Comparison of ENCODE assay signal across 8 mouse cellular contexts in genomic region chr13:60178416-60178815, GRCm38 (mm10). TPM values are rescaled to one million over a fixed set of nuclear protein-coding genes. Genes with fewer than 3 reads are reported as not detected.
DNase-seq lines count a peak whose midpoint lies in the region; ATAC-seq lines count a peak whose summit lies in the region.

No protein-coding gene starts in this region.

- peak overlapping the region; percentile 97 for H3K27ac ChIP-seq in heart, embryonic 12.5 days (ENCODE audit: poor library complexity, severe bottlenecking)
- H3K27ac ChIP-seq in kidney, embryonic 16.5 days (ENCODE audit: low read length): peak overlapping the region; percentile 99
- peak overlapping the region; percentile 100 for H3K27ac ChIP-seq in limb, embryonic 15.5 days
- H3K27ac ChIP-seq in midbrain, embryonic 16.5 days (ENCODE audit: low read length): no peak overlapping the region
- H3K27ac ChIP-seq in stomach, embryonic 15.5 days: peak overlapping the region; percentile 98

- H3K36me3 ChIP-seq in heart, embryonic 12.5 days: no peaks in the 10 kb centered on the region
- H3K36me3 ChIP-seq in kidney, embryonic 16.5 days (ENCODE audit: insufficient read depth, low read length): no peaks in the 10 kb centered on the region
- H3K36me3 ChIP-seq in limb, embryonic 15.5 days: no peaks in the 10 kb centered on the region
- no peaks in the 10 kb centered on the region for H3K36me3 ChIP-seq in midbrain, embryonic 16.5 days (ENCODE audit: control insufficient read depth, insufficient read depth, low read length)
- no peaks in the 10 kb centered on the region for H3K36me3 ChIP-seq in stomach, embryonic 15.5 days

- H3K4me3 ChIP-seq in heart, embryonic 12.5 days: peak overlapping the region; percentile 71
- H3K4me3 ChIP-seq in kidney, embryonic 16.5 days (ENCODE audit: low read length): peak overlapping the region; percentile 75
- H3K4me3 ChIP-seq in limb, embryonic 15.5 days: peak overlapping the region; percentile 82
- H3K4me3 ChIP-seq in midbrain, embryonic 16.5 days (ENCODE audit: low read depth, low read length): peak overlapping the region; percentile 23
- H3K4me3 ChIP-seq in stomach, embryonic 15.5 days (replicated peaks): peak overlapping the region; percentile 69

- H3K4me1 ChIP-seq in heart, embryonic 12.5 days (replicated peaks): peaks cover 14% of the 10 kb centered on the region
- peaks cover 12% of the 10 kb centered on the region for H3K4me1 ChIP-seq in kidney, embryonic 16.5 days (ENCODE audit: insufficient read depth, low read length)
- H3K4me1 ChIP-seq in limb, embryonic 15.5 days: peaks cover 12% of the 10 kb centered on the region
- H3K4me1 ChIP-seq in midbrain, embryonic 16.5 days (ENCODE audit: control insufficient read depth, insufficient read depth, low read length): peaks cover 20% of the 10 kb centered on the region
- peaks cover 15% of the 10 kb centered on the region for H3K4me1 ChIP-seq in stomach, embryonic 15.5 days

- peak; percentile 19 to 60 for DNase-seq in spleen, adult 18-20 months
- no peak for DNase-seq in spleen, adult 12 weeks (ENCODE audit: low spot score)
- peak; percentile 89 for DNase-seq in fibroblast of lung, adult 2 months (ENCODE audit: low read depth)

- H3K4me2 ChIP-seq in heart, embryonic 12.5 days: peak overlapping the region; percentile 93
- H3K4me2 ChIP-seq in kidney, embryonic 16.5 days (replicated peaks; ENCODE audit: low read depth, low read length): peak overlapping the region; percentile 72
- H3K4me2 ChIP-seq in limb, embryonic 15.5 days: peak overlapping the region; percentile 47
- peak overlapping the region; percentile 96 for H3K4me2 ChIP-seq in midbrain, embryonic 16.5 days (ENCODE audit: low read length)
- peak overlapping the region; percentile 93 for H3K4me2 ChIP-seq in stomach, embryonic 15.5 days

- ATAC-seq in heart, embryonic 12.5 days (ENCODE audit: insufficient number of reproducible peaks, low FRiP score): 0 out of 2 replicates have a peak, but pooled peaks have one; percentile 16
- no peak for ATAC-seq in kidney, embryonic 16.5 days (ENCODE audit: low FRiP score, low TSS enrichment)
- no peak for ATAC-seq in limb, embryonic 15.5 days (ENCODE audit: insufficient number of reproducible peaks, low FRiP score, low TSS enrichment, low read depth)
- 0 out of 2 replicates have a peak, but pooled peaks have one; percentile 5 for ATAC-seq in midbrain, embryonic 16.5 days
- ATAC-seq in stomach, embryonic 15.5 days (ENCODE audit: insufficient read depth, low FRiP score, low read depth): no peak; the same call in 1 of the 2 replicates

- H3K9me3 ChIP-seq in heart, embryonic 12.5 days (replicated peaks): 0 out of 2 replicates have a peak, but pooled peaks cover 2% of the 10 kb centered on the region
- H3K9me3 ChIP-seq in kidney, embryonic 16.5 days (ENCODE audit: low read length): 0 out of 2 replicates have a peak, but pooled peaks cover 2% of the 10 kb centered on the region
- no peaks in the 10 kb centered on the region for H3K9me3 ChIP-seq in limb, embryonic 15.5 days
- H3K9me3 ChIP-seq in midbrain, embryonic 16.5 days (replicated peaks; ENCODE audit: control insufficient read depth, low read length, poor library complexity, severe bottlenecking): no peaks in the 10 kb centered on the region
- H3K9me3 ChIP-seq in stomach, embryonic 15.5 days: no peaks in the 10 kb centered on the region

- no peaks in the 10 kb centered on the region for H3K27me3 ChIP-seq in heart, embryonic 12.5 days (replicated peaks)
- H3K27me3 ChIP-seq in kidney, embryonic 16.5 days (ENCODE audit: insufficient read depth, low read length): no peaks in the 10 kb centered on the region
- H3K27me3 ChIP-seq in limb, embryonic 15.5 days: no peaks in the 10 kb centered on the region
- no peaks in the 10 kb centered on the region for H3K27me3 ChIP-seq in midbrain, embryonic 16.5 days (ENCODE audit: control insufficient read depth, insufficient read depth, low read depth, low read length)
- 0 out of 2 replicates have a peak, but pooled peaks cover 3% of the 10 kb centered on the region for H3K27me3 ChIP-seq in stomach, embryonic 15.5 days (replicated peaks)

- peak overlapping the region; percentile 67 for H3K9ac ChIP-seq in heart, embryonic 12.5 days
- peak overlapping the region; percentile 66 for H3K9ac ChIP-seq in kidney, embryonic 16.5 days (replicated peaks; ENCODE audit: low read length)
- H3K9ac ChIP-seq in limb, embryonic 15.5 days: peak overlapping the region; percentile 5; the same call in 1 of the 2 replicates
- no peak overlapping the region for H3K9ac ChIP-seq in midbrain, embryonic 16.5 days (ENCODE audit: low read depth, low read length)
- H3K9ac ChIP-seq in stomach, embryonic 15.5 days: no peak overlapping the region

- under 1% methylated on average over 15 of the region's 15 CpGs for WGBS in heart, embryonic 12.5 days
- under 1% methylated on average over 15 of the region's 15 CpGs for WGBS in kidney, embryonic 16.5 days
- under 1% methylated on average over 15 of the region's 15 CpGs for WGBS in limb, embryonic 15.5 days
- under 1% methylated on average over 15 of the region's 15 CpGs for WGBS in midbrain, embryonic 16.5 days
- WGBS in stomach, embryonic 15.5 days: under 1% methylated on average over 15 of the region's 15 CpGs

RNA-seq across cellular contexts. Expression of gene Gas1, which starts 1.3 kb away (rescaled TPM):
- polyA plus RNA-seq in heart, embryonic 12.5 days (2016; fragmentation: Nextera tagmentation; extraction: Ambion mirVana): 55.2 and 56.6 TPM in 2 replicates
- 55.0 and 58.4 TPM in 2 replicates for polyA plus RNA-seq in kidney, embryonic 16.5 days (2015; fragmentation: Nextera tagmentation; extraction: Ambion mirVana)
- polyA plus RNA-seq in limb, embryonic 15.5 days (2015; fragmentation: Nextera tagmentation; extraction: Ambion mirVana): 233 and 299 TPM in 2 replicates
- 9.2 and 10.1 TPM in 2 replicates for polyA plus RNA-seq in midbrain, embryonic 16.5 days (2015; fragmentation: Nextera tagmentation; extraction: Ambion mirVana)
- 98.6 and 104 TPM in 2 replicates for polyA plus RNA-seq in stomach, embryonic 15.5 days (2015; fragmentation: Nextera tagmentation; extraction: Ambion mirVana)

Comparison
In these comparisons a context has a peak if more than half of its experiments do, and no peak if none do; other contexts are left out.
1. ATAC-seq: peak in heart, embryonic 12.5 days (single experiment) and midbrain, embryonic 16.5 days (single experiment); none in kidney, embryonic 16.5 days (single experiment), limb, embryonic 15.5 days (single experiment) and stomach, embryonic 15.5 days (single experiment).
2. H3K4me3 ChIP-seq: peak in every context shown above with its lines; median percentile 82 in limb, embryonic 15.5 days; 75 in kidney, embryonic 16.5 days; 71 in heart, embryonic 12.5 days; 69 in stomach, embryonic 15.5 days; 23 in midbrain, embryonic 16.5 days.
3. H3K9ac ChIP-seq: peak in heart, embryonic 12.5 days (single experiment), kidney, embryonic 16.5 days (single experiment) and limb, embryonic 15.5 days (single experiment); none in midbrain, embryonic 16.5 days (single experiment) and stomach, embryonic 15.5 days (single experiment).
4. Peak in every context shown above with its lines, with median percentiles within 50 percentile points of each other: H3K4me2 ChIP-seq.